Mouse (Mus musculus) gastrocnemius, postnatal 4 days (tissue): ENCODE measurements around the gene Gm26920. TPM values are rescaled to one million over a fixed set of nuclear protein-coding genes. Genes with fewer than 3 reads are reported as not detected.

ENCODE experiments used
- DNase-seq, 2 experiments: peaks; one replicate each; pipeline ENCODE4 v3.0.0; 2021 to 2022; ENCODE audit warnings: low spot score in 2 of 2, mixed read lengths in 2 of 2
- total RNA-seq, 2 experiments: library from RNA; stranded (reverse); gene quantifications; 2 replicates each; pipeline ENCODE4 v1.2.3; 2021

The Gm26920 gene
- total RNA-seq, 2 experiments from 2014 or later = not detected

- DNase-seq = no peak
Observed at GRCm38 (mm10) chr7:30062478-30062877, 27.7 kb downstream of the Gm26920 start.

DNA sequence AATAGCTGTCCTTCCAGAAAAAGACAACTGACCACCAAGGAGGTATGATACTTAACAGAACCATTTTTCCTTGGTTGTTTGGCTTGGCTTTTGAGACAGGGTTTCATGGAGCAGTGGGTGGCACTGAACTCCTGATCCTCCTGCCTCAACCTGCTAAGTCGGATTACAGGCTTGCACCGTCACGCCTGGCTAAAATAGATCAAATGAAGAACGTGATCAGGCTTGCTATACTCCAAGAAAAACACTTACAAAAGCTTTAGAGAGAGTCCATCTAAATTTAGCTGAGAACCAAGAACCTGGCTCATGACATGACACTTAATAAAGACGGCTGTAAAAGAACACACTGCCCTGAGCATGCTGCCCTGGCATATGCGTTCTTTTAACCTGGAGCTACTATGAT is 29.9 kb downstream of the Gm26920 start:
- DNase-seq = no peak

DNA sequence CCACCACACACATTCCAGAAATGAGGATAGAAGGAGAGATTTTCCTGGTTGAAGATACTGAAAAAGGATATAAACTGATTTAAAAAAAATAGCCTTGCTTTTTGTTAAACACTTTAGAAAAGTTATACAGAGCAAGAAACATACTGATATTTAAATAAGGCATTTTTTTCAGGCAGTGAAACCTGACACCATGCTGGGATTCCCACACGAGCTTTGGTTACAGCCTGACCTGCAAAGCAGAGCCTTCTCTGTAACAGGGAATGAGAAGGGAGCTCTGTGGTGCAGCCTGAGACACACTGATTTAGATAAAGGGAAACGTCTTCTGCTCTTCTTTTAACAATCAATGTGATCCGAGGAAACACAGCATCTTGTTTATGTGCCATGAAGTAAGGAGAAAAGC is 36.6 kb downstream of the Gm26920 start:
- no peak for DNase-seq

GRCm38 (mm10) chr7:30050882-30051548 is 39.2 kb downstream of the Gm26920 start, which contains the start of gene Zfp14:
Gene Zfp14 (minus strand): TSS chr7:30051380.
- DNase-seq = peak; percentile 64 to 86

- DNase-seq = no peak
Observed at GRCm38 (mm10) chr7:30048126-30048525, 42.1 kb downstream of the Gm26920 start.

- no peak for DNase-seq
Observed at GRCm38 (mm10) chr7:30044354-30044753, 45.9 kb downstream of the Gm26920 start.

DNA sequence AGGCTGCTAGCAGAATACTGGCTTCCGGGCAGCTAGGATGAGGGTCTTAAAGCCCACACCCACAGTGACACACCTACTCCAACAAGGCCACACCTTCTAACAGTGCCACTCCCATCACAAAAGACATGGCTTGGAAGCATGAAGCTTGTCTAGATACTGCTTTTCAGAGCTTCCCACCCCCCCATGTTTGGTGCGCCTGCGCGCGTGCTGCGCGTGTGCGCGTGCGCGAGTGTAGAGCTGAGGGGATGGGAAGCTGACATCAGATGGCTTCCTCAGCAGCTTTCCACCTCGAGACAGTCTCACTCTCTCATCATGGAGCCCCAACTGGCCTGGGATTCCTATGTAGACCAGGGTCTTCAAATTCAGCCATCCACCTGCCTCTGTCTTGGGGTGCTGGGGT is 55.9 kb downstream of the Gm26920 start:
- DNase-seq = no peak

DNA sequence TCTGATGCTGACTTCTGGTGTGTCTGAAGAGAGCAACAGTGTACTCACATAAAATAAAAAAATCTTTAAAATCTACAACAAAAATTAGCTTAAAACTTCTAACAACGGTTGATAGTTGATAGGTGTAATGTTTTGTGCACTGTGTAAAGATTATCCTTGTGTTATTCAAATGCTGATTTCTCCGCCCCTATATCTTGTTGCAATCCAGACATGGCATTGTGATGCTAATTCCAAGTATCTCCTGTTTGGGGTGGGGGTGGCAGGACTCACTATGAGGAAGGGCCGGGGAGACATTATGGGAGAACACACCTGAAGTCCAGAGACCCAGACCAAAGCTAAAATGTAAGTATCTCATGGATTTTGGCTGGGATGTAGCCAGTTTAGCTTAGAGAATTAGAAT is 58.8 kb downstream of the Gm26920 start:
- DNase-seq = no peak

DNA sequence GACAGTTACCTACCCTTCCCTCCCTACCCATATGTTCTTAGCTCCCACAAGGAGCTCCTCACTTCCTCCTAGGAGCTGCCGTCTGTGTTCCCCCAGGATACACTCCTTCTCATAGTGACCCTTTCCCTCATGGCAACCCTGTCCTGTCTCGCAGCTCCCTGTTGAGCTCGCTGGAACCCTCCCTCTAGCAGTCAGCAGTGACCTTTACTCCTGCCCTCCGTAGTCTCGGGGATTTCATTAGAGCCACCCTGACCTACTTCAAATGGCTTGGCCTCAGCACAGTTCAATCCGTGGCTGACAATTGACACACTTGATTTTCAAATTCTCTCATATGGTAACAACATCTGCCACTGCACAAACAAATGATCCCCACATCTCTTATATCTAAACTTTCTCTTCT is 59.5 kb downstream of the Gm26920 start:
- DNase-seq = no peak

- DNase-seq = no peak
Observed at GRCm38 (mm10) chr7:30028572-30028971, 61.6 kb downstream of the Gm26920 start.

GRCm38 (mm10) chr7:30027331-30027730 is 62.9 kb downstream of the Gm26920 start:
- DNase-seq = no peak

DNA sequence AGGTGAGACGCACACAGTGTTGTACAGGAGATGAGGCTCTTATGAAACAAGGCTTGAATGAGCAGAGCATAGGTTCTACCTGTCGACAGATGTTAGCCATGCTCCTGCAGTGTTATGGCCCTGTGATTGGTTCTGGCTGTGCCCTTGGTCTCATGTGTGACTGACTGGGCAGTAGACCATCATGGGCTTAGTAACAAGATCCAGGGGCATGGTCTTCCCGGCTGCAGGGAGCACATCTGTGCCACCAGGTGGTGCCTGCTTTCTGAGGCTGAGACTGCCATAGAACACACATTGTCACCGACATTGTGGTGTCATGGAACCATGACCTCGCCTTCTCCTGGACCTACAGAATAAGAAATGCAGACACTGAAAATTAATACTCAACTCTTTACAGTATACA is 64.9 kb downstream of the Gm26920 start:
- no peak for DNase-seq

- DNase-seq = no peak
Observed at GRCm38 (mm10) chr7:30023800-30024199, 66.4 kb downstream of the Gm26920 start.

GRCm38 (mm10) chr7:30023324-30023723 is 66.9 kb downstream of the Gm26920 start:
- no peak for DNase-seq

GRCm38 (mm10) chr7:30019543-30019942 is 70.7 kb downstream of the Gm26920 start:
- no peak for DNase-seq

DNA sequence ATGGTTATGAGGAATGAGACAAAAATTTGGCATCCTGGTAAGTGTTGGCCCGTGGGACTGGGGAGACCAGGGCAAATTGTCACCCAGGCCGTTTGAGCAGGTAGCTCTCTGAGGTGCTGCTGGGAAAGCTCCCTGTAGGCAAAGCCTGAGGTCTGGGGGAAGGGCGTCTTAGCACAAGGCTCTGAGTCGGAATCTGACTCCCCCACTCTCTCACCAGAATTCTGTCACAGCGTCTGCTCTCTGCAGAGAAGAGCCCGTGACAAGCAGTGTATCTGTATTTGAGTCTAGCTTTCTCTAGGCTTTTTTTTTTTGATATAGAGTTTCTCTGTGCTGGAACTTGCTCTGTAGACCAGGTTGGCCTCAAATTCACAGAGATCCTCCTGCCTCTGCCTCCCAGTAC is 73.0 kb downstream of the Gm26920 start:
- no peak for DNase-seq

GRCm38 (mm10) chr7:30012956-30013363 is 77.2 kb downstream of the Gm26920 start:
- DNase-seq = peak in 1 of 2 experiments; percentile 48

GRCm38 (mm10) chr7:30010551-30011195 is 79.5 kb downstream of the Gm26920 start:
- DNase-seq = peak in 1 of 2 experiments; percentile 27

DNA sequence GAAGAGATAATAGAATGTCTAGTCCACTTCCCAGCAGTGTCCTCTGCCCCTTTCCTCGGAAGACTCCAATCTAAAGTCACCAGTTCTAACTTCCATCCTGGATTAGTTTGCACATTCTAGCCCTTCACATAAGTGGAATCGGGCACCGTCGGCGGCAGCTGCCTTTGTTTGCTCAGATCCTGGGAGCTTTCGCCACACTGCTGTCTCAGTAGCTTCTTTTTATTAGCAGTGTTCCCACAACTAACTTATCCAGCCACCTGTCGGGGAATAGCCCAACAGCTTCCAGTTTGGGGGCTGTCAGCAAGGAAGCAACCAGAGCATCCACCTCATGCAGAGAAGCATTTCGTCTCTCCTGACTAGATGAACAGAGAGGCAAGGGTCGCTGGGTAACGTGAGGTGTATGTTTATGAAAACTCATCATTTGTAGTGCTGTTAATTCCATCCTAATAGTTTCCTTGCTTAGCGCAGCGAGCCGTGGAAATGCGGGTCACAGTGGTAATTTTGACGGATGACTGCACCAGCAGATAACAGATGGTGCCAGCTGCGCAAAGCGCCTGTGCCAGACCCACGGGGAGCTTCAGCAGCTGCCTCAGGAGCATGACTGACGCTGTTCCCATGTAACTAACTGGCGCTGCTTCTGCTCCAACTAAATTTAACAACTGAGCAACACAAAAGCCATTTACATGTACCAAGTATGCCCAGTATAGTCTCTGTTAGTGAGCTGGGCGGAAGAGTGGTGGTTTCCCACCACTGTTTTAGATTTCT is 80.7 kb downstream of the Gm26920 start:
- DNase-seq = peak in 1 of 2 experiments; percentile 74

DNA sequence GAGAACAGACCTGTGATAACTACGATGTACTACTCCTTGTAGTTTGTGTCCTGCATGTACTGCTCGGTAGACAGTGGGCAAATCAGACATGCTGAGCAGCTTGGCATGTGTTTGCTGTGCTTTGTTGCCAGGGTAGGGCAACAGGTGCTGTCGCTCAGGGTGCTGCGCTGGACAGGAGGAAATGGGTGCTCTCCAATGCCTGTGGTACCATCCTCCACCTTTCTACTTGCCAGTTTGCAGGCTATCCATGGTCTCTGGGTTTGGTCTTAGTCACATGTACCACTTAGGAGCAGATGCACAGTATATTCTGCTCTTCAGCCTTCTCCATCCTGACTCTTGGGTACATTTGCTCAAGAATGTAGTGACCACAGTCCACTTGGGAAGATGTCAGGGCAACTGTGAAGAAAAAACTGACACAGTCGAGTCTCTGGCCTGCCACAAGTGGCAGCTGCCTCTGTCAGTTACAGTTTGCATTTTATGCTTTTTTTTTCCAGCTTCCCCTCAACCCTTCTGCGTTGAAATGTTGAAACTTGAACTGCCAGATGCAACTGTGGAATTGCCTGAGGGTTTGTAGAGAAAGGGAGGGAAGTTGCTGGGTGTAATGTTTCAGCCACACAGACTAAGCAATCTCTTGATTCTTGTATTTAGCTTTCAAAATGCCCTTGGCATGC is 82.1 kb downstream of the Gm26920 start:
- DNase-seq = peak in 1 of 2 experiments; percentile 33

- DNase-seq = no peak
Observed at GRCm38 (mm10) chr7:30007601-30008000, 82.6 kb downstream of the Gm26920 start.
